Mouse (Mus musculus): ENCODE data around the gene Med24. TPM values are rescaled to one million over a fixed set of nuclear protein-coding genes. Genes with fewer than 3 reads are reported as not detected.
A peak's percentile ranks its signal among the peaks of the same experiment; 100 is the strongest.

The Med24 gene
- total and polyA plus RNA-seq, 3 experiments: 41.6 to 54.5 (median 48.1) TPM

DNA sequence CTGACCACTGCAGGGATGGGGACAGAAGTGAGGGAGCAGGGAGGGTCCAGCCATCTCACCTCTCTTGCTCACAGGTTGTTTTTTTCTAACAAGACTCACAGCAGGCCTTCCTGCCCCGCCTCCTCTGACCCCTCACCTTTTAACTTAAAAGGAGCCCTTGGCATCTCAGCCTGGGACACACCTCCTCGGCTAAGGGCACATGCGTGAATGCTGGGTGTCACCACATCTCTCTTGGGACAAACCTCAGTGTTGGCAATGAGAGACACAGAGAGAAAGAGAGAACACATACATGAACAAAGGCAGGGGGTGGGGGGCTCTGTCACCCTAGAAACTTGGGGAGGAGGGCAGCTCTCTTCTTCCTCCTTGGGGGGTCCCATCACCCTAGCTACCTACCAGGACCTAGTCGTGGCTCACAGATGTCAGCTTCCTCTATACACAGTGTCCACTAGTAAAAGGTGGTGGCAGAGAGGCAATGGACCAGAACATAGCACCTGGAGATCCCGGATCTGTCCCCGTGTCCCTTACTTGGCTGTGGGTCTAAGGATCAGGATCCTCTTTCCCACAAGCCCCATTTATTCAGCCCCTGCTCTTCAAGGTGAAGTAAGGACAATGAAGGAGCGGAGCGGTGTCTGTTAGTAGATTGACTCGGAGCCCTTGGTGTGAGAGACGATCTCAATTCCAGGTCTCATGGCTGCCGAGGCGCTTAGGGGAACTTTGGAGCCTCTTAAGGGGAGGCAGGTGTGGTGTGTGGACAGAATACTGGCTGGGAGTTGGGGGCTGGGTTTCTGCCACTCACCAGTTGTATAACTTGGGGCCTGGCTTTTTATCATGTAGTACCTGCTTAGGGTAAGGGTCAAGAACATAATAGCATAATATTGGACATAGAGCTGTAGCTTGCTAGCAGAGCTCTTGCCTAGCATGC is 17.0 kb upstream of the Med24 start:
- H3K4me3 ChIP-seq: no peak overlapping the region
- peaks cover 5% of the 10 kb centered on the region; the same call in 1 of the 2 replicates for H3K36me3 ChIP-seq (ENCODE audit: control insufficient read depth, insufficient read depth, low read length)
- H3K79me2 ChIP-seq (replicated peaks; ENCODE audit: control insufficient read depth, insufficient read depth, low read length): peaks cover 7% of the 10 kb centered on the region
- WGBS: 41% methylated on average over 12 of the region's 12 CpGs
- intact Hi-C loops (cut with DNase I): no loop called here
- no peaks in the 10 kb centered on the region for H3K27me3 ChIP-seq (ENCODE audit: control insufficient read depth, insufficient read depth, low read length)
- H3K27ac ChIP-seq: peak overlapping the region; percentile 100
- DNase-seq: peak in 1 of 2 experiments; percentile 24
- peaks cover 48% of the 10 kb centered on the region for H3K4me1 ChIP-seq (ENCODE audit: control insufficient read depth, insufficient read depth, low read length)
- H3K9ac ChIP-seq (ENCODE audit: low read depth, low read length): peak overlapping the region; percentile 20; the same call in 1 of the 2 replicates
- TF ChIP-seq CTCF (IDR thresholded peaks at IDR 0.05) (no peak), EP300 (IDR thresholded peaks at IDR 0.05; ENCODE audit: insufficient read depth, low read depth, low read length) (no peak), POLR2A (IDR thresholded peaks at IDR 0.05; ENCODE audit: insufficient read depth, low read depth, low read length) (no peak)

DNA sequence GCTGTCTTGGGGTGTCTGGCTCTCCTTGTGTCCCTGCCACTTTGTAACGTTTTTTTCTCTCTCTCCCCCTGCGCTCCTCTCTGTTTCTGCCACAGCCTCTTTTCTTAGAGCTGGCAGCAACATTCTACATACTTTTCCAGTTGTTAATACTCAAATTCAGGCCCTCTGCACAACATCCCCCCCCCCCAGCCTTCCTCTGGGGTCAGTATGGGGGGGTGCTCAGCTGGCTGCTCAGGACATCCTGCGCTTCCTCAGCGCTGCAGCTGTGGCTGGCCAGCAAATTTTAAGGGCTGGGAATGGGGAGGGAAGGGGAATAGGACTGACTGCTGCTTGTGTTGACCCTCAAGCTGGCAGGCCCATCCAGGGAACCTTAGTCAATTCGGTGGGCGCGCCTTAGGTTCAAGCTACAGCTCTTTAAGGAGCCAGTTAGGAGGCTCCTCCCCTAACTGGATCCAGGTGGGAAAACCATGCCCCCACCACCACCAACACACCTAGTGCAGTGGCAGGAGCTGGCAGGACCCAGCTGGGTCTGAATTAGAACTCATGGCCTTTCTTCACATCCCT is 15.3 kb upstream of the Med24 start:
- intact Hi-C loops (cut with DNase I): no loop called here

DNA sequence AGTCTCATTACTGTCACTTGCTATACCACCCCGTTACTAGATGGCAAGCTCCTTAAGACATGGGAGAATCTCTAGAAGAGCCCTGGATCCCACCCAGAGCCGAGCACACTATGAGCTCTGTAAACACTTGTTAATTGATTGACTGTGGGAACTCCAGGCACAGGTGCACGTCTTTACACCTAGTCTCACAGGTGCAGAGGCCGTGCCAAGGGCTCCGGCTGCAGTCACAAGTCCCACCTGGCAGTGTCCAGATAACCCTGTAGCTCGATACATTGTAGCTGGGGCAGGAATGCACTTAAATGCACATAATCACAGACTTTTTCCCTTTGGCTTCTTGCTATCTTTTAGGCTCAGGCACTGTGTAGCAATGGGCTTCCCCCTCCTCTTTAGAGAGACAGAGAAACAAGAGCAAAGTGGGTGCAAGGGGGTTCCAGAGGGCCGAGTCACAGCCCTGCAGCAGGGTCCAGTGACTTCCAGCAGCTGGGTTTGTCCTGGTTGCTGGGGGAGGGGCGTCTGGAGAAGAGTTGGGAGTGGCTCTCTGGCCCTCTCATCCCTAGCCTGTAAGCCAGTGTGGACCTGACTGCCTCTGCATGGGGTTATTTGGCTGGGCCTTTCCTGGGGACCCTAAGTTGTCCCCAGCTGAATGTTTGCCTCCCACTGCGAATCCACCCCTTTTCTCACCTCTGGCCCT is 14.6 kb upstream of the Med24 start:
- peak; percentile 72 to 77 for DNase-seq
- intact Hi-C loops (cut with DNase I): no loop called here
- Histone ChIP-seq H3K27ac (peak overlapping the region; percentile 100), H3K36me3 (ENCODE audit: control insufficient read depth, insufficient read depth, low read length) (peaks cover 5% of the 10 kb centered on the region; the same call in 1 of the 2 replicates), H3K79me2 (replicated peaks; ENCODE audit: control insufficient read depth, insufficient read depth, low read length) (peaks cover 7% of the 10 kb centered on the region; the same call in 1 of the 2 replicates), H3K4me1 (ENCODE audit: control insufficient read depth, insufficient read depth, low read length) (peaks cover 40% of the 10 kb centered on the region), H3K9ac (ENCODE audit: low read depth, low read length) (peak overlapping the region; percentile 53), H3K4me3 (peak overlapping the region; percentile 100), H3K27me3 (ENCODE audit: control insufficient read depth, insufficient read depth, low read length) (no peaks in the 10 kb centered on the region)
- TF ChIP-seq POLR2A (IDR thresholded peaks at IDR 0.05; ENCODE audit: insufficient read depth, low read depth, low read length) (0 out of 2 replicates have a peak, but pooled peaks have one; percentile 22), EP300 (IDR thresholded peaks at IDR 0.05; ENCODE audit: insufficient read depth, low read depth, low read length) (no peak)
- 7% methylated on average over 9 of the region's 9 CpGs for WGBS

More for the DNA sequence above, 15.3 kb upstream of the Med24 start:
- 17% methylated on average over 7 of the region's 7 CpGs for WGBS
- peak; percentile 38 to 45 for DNase-seq
- Histone ChIP-seq H3K4me3 (peak overlapping the region; percentile 100), H3K4me1 (ENCODE audit: control insufficient read depth, insufficient read depth, low read length) (peaks cover 44% of the 10 kb centered on the region), H3K27ac (peak overlapping the region; percentile 100), H3K36me3 (ENCODE audit: control insufficient read depth, insufficient read depth, low read length) (peaks cover 5% of the 10 kb centered on the region; the same call in 1 of the 2 replicates), H3K79me2 (replicated peaks; ENCODE audit: control insufficient read depth, insufficient read depth, low read length) (peaks cover 7% of the 10 kb centered on the region; the same call in 1 of the 2 replicates), H3K27me3 (ENCODE audit: control insufficient read depth, insufficient read depth, low read length) (no peaks in the 10 kb centered on the region), H3K9ac (ENCODE audit: low read depth, low read length) (peak overlapping the region; percentile 53)
- TF ChIP-seq POLR2A (IDR thresholded peaks at IDR 0.05; ENCODE audit: insufficient read depth, low read depth, low read length): no peak
- TF ChIP-seq EP300 (IDR thresholded peaks at IDR 0.05; ENCODE audit: insufficient read depth, low read depth, low read length): no peak
- no peak for TF ChIP-seq CTCF (IDR thresholded peaks at IDR 0.05)

DNA sequence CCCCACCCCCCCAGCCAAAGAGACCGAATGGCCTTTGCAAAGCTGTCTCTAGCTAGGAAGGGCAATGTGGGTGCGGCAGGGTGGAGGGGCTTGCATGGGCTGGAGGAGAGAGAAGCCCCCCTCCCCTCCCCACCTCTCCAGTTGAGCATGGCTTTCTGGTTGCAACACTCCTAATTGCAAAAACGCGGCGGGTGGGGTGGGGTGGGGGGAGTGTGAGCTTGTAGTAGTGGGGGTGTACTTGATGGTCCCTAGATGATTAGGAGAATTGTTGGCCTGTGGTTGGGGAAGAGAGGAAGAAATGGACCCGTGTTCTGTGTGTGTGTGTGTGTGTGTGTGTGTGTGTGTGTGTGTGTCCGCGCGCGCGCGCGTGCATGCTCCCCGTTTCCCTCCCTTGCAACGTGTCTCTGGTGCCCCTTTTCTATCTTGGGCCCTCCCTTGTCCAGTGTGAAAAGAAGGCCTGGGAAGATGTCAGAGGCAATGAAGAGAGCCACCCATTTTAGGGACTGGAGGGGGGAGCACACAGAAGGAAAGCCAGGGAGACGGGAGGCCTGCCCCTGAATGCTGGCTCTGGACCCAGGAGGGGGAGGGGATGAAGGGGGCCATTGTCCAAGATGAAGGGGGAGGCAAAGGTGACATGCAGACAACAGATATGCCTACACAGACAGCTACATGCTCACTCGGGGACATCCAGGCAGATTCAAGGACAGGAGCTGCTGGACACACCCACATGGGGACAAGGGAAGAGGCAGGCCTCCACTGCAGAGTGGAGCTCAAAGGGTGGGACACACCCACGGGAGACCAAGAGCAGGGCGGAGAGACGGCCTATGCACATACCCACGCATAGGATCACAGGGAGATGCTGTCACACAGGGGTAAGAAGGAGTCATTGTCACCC is 13.4 kb upstream of the Med24 start:
- no peaks in the 10 kb centered on the region for H3K27me3 ChIP-seq (ENCODE audit: control insufficient read depth, insufficient read depth, low read length)
- H3K4me1 ChIP-seq (ENCODE audit: control insufficient read depth, insufficient read depth, low read length): peaks cover 30% of the 10 kb centered on the region
- peak; percentile 65 to 71 for DNase-seq
- intact Hi-C loops (cut with DNase I): no loop called here
- H3K27ac ChIP-seq: peak overlapping the region; percentile 100
- peaks cover 5% of the 10 kb centered on the region; the same call in 1 of the 2 replicates for H3K36me3 ChIP-seq (ENCODE audit: control insufficient read depth, insufficient read depth, low read length)
- H3K4me3 ChIP-seq: peak overlapping the region; percentile 100
- peaks cover 7% of the 10 kb centered on the region; the same call in 1 of the 2 replicates for H3K79me2 ChIP-seq (replicated peaks; ENCODE audit: control insufficient read depth, insufficient read depth, low read length)
- TF ChIP-seq EP300 (IDR thresholded peaks at IDR 0.05; ENCODE audit: insufficient read depth, low read depth, low read length): 0 out of 2 replicates have a peak, but pooled peaks have one; percentile 13
- peak; percentile 58 for TF ChIP-seq POLR2A (IDR thresholded peaks at IDR 0.05; ENCODE audit: insufficient read depth, low read depth, low read length)
- TF ChIP-seq CTCF (IDR thresholded peaks at IDR 0.05): no peak
- peak overlapping the region; percentile 99 for H3K9ac ChIP-seq (ENCODE audit: low read depth, low read length)
- 0% methylated on average over 21 of the region's 21 CpGs for WGBS
